Mouse (Mus musculus) heart, adult 8-10 months (tissue): ENCODE data around the gene Serpina3b. TPM values are rescaled to one million over a fixed set of nuclear protein-coding genes. Genes with fewer than 3 reads are reported as not detected.
A peak's percentile ranks its signal among the peaks of the same experiment; 100 is the strongest.
"Not testable (repeated sequence)": the region's sequence is repeated elsewhere in the genome, so short reads cannot be mapped to it uniquely, and the experiment has no call there.

Source experiments
- DNase-seq: peaks from one replicate; pipeline ENCODE4 v3.0.0; 2022; ENCODE audit warnings: low spot score
- total RNA-seq, 4 experiments: library from RNA; stranded (reverse); gene quantifications; 2 replicates each; pipeline ENCODE4 v1.2.4; 2022

Serpina3b gene
- not detected for total RNA-seq

- DNase-seq: no peak
These were observed at the start of gene Serpina3b for GRCm38 (mm10) chr12:104127696-104128095. TSS of gene Serpina3b (plus strand) at chr12:104127996.

GRCm38 (mm10) chr12:104090119-104090518 lies 37.7 kb upstream of the Serpina3b start:
- no peak for DNase-seq

- no peak for DNase-seq
These were observed 36.5 kb upstream of the Serpina3b start for GRCm38 (mm10) chr12:104091303-104091702.

GRCm38 (mm10) chr12:104100768-104101167 lies 27.0 kb upstream of the Serpina3b start, which contains the start of gene Serpina5:
TSS of gene Serpina5 (plus strand) at chr12:104101113.
- DNase-seq: no peak

GRCm38 (mm10) chr12:104105847-104106246 lies 21.9 kb upstream of the Serpina3b start:
- DNase-seq: no peak

GRCm38 (mm10) chr12:104106919-104107318 lies 20.9 kb upstream of the Serpina3b start:
- no peak for DNase-seq

GRCm38 (mm10) chr12:104108507-104108906 lies 19.3 kb upstream of the Serpina3b start:
- DNase-seq: no peak

GRCm38 (mm10) chr12:104112333-104112732 lies 15.5 kb upstream of the Serpina3b start, which contains the start of gene Serpina3a:
TSS of gene Serpina3a (plus strand) at chr12:104112724.
- DNase-seq: not testable (repeated sequence)

- DNase-seq: no peak
These were observed 12.7 kb upstream of the Serpina3b start for GRCm38 (mm10) chr12:104114921-104115579.

GRCm38 (mm10) chr12:104123097-104123496 lies 4.7 kb upstream of the Serpina3b start:
- DNase-seq: no peak

- no peak for DNase-seq
These were observed 3.8 kb upstream of the Serpina3b start for GRCm38 (mm10) chr12:104123996-104124395.

GRCm38 (mm10) chr12:104125021-104125560 lies 2.7 kb upstream of the Serpina3b start:
- DNase-seq: no peak

- DNase-seq: peak; percentile 78
These were observed 3.2 kb downstream of the Serpina3b start for GRCm38 (mm10) chr12:104131041-104131440.

- DNase-seq: no peak
These were observed 10.4 kb downstream of the Serpina3b start for GRCm38 (mm10) chr12:104138216-104138615.

GRCm38 (mm10) chr12:104140543-104141103 lies 12.8 kb downstream of the Serpina3b start:
- DNase-seq: no peak

GRCm38 (mm10) chr12:104141506-104141905 lies 13.7 kb downstream of the Serpina3b start:
- DNase-seq: no peak

GRCm38 (mm10) chr12:104142427-104142826 lies 14.6 kb downstream of the Serpina3b start:
- DNase-seq: no peak

- no peak for DNase-seq
These were observed 15.5 kb downstream of the Serpina3b start for GRCm38 (mm10) chr12:104143286-104143685.

GRCm38 (mm10) chr12:104145571-104145970 lies 17.8 kb downstream of the Serpina3b start:
- no peak for DNase-seq

GRCm38 (mm10) chr12:104151989-104152388 lies 24.2 kb downstream of the Serpina3b start:
- no peak for DNase-seq

- DNase-seq: no peak
These were observed 25.3 kb downstream of the Serpina3b start for GRCm38 (mm10) chr12:104153041-104153645.

GRCm38 (mm10) chr12:104153656-104154055 lies 25.9 kb downstream of the Serpina3b start, which contains the start of gene Serpina3c:
TSS of gene Serpina3c (minus strand) at chr12:104153870.
- no peak for DNase-seq
